Mouse (Mus musculus): Measurements from ENCODE around the gene St6galnac6. TPM values are rescaled to one million over a fixed set of nuclear protein-coding genes. Genes with fewer than 3 reads are reported as not detected.

St6galnac6 gene
- polyA plus RNA-seq, 1 experiment = 39.3 TPM

DNA sequence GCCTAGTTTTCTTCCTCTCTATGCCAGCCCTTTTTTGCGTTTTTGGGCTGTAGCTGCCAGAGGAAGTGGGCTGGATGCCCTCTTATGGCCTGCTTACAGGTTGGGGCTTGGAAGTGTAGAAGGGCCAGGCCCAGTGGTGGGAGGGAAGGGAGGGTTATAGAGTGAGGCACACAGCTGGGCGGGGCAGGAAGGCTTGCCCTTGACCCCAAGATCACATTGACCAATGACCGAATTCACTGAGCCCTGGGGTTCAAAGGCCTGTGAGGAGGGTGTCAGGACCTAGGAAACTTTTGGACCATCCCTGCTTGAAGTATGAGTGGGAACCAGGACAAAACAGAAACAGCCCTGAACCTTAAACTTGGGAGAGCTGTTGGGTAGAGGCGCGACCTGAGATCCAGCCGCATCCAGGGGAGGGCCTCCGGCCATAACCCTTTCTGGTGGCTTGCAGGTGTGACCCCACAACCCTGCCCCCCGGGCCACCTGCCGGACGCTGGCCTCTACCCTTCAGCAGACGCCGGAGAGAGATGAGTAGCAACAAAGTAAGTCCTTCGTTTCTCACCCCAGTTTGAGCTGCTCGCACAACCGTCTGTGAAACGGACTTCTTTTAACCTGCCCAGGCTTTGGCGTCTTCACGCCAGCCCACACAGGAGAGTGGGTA, 9.4 kb downstream of the St6galnac6 start:
- H3K4me3 ChIP-seq (ENCODE audit: insufficient read depth, low read length) = peak overlapping the region; percentile 19; the same call in 1 of the 2 replicates
- H3K27ac ChIP-seq (ENCODE audit: insufficient read depth, low read length) = peak overlapping the region; percentile 17; the same call in 1 of the 2 replicates
- H3K4me1 ChIP-seq (ENCODE audit: control insufficient read depth, insufficient read depth, low read length) = 0 out of 2 replicates have a peak, but pooled peaks cover 2% of the 10 kb centered on the region
- TF ChIP-seq POLR2A (IDR thresholded peaks at IDR 0.05; ENCODE audit: low read depth, low read length) (no peak; the same call in 1 of the 2 replicates), CTCF (IDR thresholded peaks at IDR 0.05; ENCODE audit: borderline replicate concordance, insufficient read depth, low read length) (no peak)

GRCm38 (mm10) chr2:32610610-32611229, 11.2 kb downstream of the St6galnac6 start:
- no peak overlapping the region for H3K27ac ChIP-seq (ENCODE audit: insufficient read depth, low read length)
- 0 out of 2 replicates have a peak, but pooled peaks cover 2% of the 10 kb centered on the region for H3K4me1 ChIP-seq (ENCODE audit: control insufficient read depth, insufficient read depth, low read length)
- TF ChIP-seq POLR2A (IDR thresholded peaks at IDR 0.05; ENCODE audit: low read depth, low read length) (no peak), CTCF (IDR thresholded peaks at IDR 0.05; ENCODE audit: borderline replicate concordance, insufficient read depth, low read length) (no peak)
- H3K4me3 ChIP-seq (ENCODE audit: insufficient read depth, low read length) = peak overlapping the region; percentile 29; the same call in 1 of the 2 replicates

GRCm38 (mm10) chr2:32612274-32612673, 12.8 kb downstream of the St6galnac6 start:
- H3K27ac ChIP-seq (ENCODE audit: insufficient read depth, low read length) = no peak overlapping the region
- no peak overlapping the region for H3K4me3 ChIP-seq (ENCODE audit: insufficient read depth, low read length)
- no peak for TF ChIP-seq CTCF (IDR thresholded peaks at IDR 0.05; ENCODE audit: borderline replicate concordance, insufficient read depth, low read length)
- TF ChIP-seq POLR2A (IDR thresholded peaks at IDR 0.05; ENCODE audit: low read depth, low read length) = no peak

DNA sequence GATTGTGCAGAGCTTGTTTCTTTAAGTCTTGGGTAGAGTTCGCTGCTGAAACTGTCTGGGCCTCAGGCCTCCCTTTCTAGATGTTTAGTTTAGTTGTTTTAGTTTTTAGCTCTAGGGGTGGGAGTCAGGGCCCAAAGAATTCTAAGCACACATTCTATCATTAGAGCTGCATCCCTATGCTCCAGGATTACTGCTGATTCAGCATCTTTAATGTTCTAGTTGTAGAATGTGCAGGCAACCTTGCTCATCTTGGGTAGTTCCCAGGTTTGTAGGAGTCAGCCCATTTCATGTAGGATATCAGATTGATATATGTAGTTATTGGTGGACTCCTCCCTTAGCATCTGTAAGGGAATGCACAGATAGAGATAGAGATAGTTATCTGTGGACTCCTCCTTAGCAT, 17.6 kb downstream of the St6galnac6 start:
- Histone ChIP-seq H3K4me3 (ENCODE audit: insufficient read depth, low read length) (no peak overlapping the region), H3K27ac (ENCODE audit: insufficient read depth, low read length) (no peak overlapping the region), H3K4me1 (ENCODE audit: control insufficient read depth, insufficient read depth, low read length) (peaks cover 9% of the 10 kb centered on the region)
- no peak for TF ChIP-seq POLR2A (IDR thresholded peaks at IDR 0.05; ENCODE audit: low read depth, low read length)

More at GRCm38 (mm10) chr2:32612274-32612673, 12.8 kb downstream of the St6galnac6 start:
- 0 out of 2 replicates have a peak, but pooled peaks cover 2% of the 10 kb centered on the region for H3K4me1 ChIP-seq (ENCODE audit: control insufficient read depth, insufficient read depth, low read length)

DNA sequence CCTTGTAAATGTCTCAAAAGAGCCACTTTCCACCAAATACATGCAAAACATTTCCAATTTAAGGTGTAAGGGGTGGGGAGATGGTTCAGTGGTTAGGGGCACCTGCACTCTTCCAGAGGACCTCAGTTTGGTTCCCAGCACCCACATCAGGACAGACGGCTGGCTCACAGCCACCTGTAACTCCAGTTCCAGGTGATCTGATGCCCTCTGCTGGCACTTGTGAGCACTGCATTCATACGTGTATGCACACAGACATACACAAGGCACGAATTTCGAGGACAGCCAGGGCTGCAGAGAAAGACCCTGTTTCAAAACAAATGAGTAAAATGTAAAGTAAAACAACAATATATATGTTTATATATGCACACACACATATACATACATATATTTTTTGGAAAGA, 18.1 kb downstream of the St6galnac6 start:
- H3K4me3 ChIP-seq (ENCODE audit: insufficient read depth, low read length) = no peak overlapping the region
- peaks cover 9% of the 10 kb centered on the region for H3K4me1 ChIP-seq (ENCODE audit: control insufficient read depth, insufficient read depth, low read length)
- no peak overlapping the region for H3K27ac ChIP-seq (ENCODE audit: insufficient read depth, low read length)
- TF ChIP-seq CTCF (IDR thresholded peaks at IDR 0.05; ENCODE audit: borderline replicate concordance, insufficient read depth, low read length) (peak; percentile 22; the same call in 1 of the 2 replicates), POLR2A (IDR thresholded peaks at IDR 0.05; ENCODE audit: low read depth, low read length) (no peak)

GRCm38 (mm10) chr2:32618051-32618450, 18.5 kb downstream of the St6galnac6 start:
- Histone ChIP-seq H3K4me3 (ENCODE audit: insufficient read depth, low read length) (no peak overlapping the region), H3K4me1 (ENCODE audit: control insufficient read depth, insufficient read depth, low read length) (peaks cover 9% of the 10 kb centered on the region), H3K27ac (ENCODE audit: insufficient read depth, low read length) (no peak overlapping the region)
- TF ChIP-seq POLR2A (IDR thresholded peaks at IDR 0.05; ENCODE audit: low read depth, low read length) (no peak), CTCF (IDR thresholded peaks at IDR 0.05; ENCODE audit: borderline replicate concordance, insufficient read depth, low read length) (no peak)

GRCm38 (mm10) chr2:32620682-32621516, 21.4 kb downstream of the St6galnac6 start:
- no peak overlapping the region for H3K27ac ChIP-seq (ENCODE audit: insufficient read depth, low read length)
- H3K4me3 ChIP-seq (ENCODE audit: insufficient read depth, low read length) = no peak overlapping the region
- H3K4me1 ChIP-seq (ENCODE audit: control insufficient read depth, insufficient read depth, low read length) = peaks cover 14% of the 10 kb centered on the region
- TF ChIP-seq POLR2A (IDR thresholded peaks at IDR 0.05; ENCODE audit: low read depth, low read length) (no peak), CTCF (IDR thresholded peaks at IDR 0.05; ENCODE audit: borderline replicate concordance, insufficient read depth, low read length) (no peak)

GRCm38 (mm10) chr2:32621517-32621859, 22.0 kb downstream of the St6galnac6 start, which contains the start of gene Ak1:
Gene Ak1, plus strand, starts transcription at chr2:32621758.
- H3K4me3 ChIP-seq (ENCODE audit: insufficient read depth, low read length) = no peak within 1 kb of the TSS
- TF ChIP-seq POLR2A (IDR thresholded peaks at IDR 0.05; ENCODE audit: low read depth, low read length) (no peak), CTCF (IDR thresholded peaks at IDR 0.05; ENCODE audit: borderline replicate concordance, insufficient read depth, low read length) (no peak)
- no peak within 1 kb of the TSS for H3K27ac ChIP-seq (ENCODE audit: insufficient read depth, low read length)
- peaks cover 14% of the 10 kb centered on the region for H3K4me1 ChIP-seq (ENCODE audit: control insufficient read depth, insufficient read depth, low read length)

DNA sequence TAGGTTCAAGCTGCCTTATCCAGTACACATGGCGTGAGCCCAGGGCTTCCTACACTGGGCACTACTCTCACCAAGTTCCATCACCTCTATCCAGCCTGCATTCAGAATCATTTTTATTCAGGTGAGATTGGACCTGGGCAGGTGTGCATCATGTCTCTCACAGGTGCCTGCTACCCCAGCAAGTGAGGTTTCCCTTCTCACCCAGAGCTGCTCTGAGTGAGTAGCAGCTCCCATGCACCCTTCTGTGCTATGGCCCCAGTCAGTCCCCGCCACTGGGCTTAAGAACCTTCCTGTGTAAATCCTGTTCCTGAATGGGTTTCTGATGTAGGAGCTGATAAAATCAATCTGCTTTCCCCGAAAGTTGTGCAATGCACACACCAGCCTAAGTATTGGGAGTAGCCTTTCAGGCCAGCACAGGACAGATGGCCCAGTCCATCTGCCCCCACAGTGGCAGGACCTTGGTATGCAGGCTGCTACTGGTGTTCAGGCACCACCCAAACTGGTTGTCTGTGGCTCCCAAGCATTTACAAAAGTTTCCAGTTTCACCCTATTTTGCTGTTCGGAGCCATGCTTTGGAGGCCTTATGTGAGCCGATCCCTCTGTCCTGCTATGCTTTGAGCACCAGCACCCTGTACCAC, 24.7 kb downstream of the St6galnac6 start:
- Histone ChIP-seq H3K27ac (ENCODE audit: insufficient read depth, low read length) (no peak overlapping the region), H3K4me3 (ENCODE audit: insufficient read depth, low read length) (no peak overlapping the region), H3K4me1 (ENCODE audit: control insufficient read depth, insufficient read depth, low read length) (peaks cover 16% of the 10 kb centered on the region)
- TF ChIP-seq CTCF (IDR thresholded peaks at IDR 0.05; ENCODE audit: borderline replicate concordance, insufficient read depth, low read length) (no peak), POLR2A (IDR thresholded peaks at IDR 0.05; ENCODE audit: low read depth, low read length) (no peak)

Measured in embryonic fibroblast, embryonic 13.5 days (primary cell).